Mouse (Mus musculus): ENCODE data around the gene Tbca.

- no peak for TF ChIP-seq HCFC1 (IDR thresholded peaks at IDR 0.05; ENCODE audit: borderline replicate concordance, insufficient read depth, low read length)
- TF ChIP-seq ZNF384 (IDR thresholded peaks at IDR 0.05; ENCODE audit: low read depth, low read length): no peak
- TF ChIP-seq MAFK (IDR thresholded peaks at IDR 0.05; ENCODE audit: insufficient read depth, low read depth, low read length): no peak
These were observed 38.3 kb downstream of the Tbca start for GRCm38 (mm10) chr13:94826986-94827385.

Data from ES-E14 (cell line).